Mouse (Mus musculus) bone marrow macrophage, adult 2 months (primary cell): Measurements from ENCODE around the gene Nckap5l.

Experiments used
- CTCF ChIP-seq: IDR thresholded peaks from 2 replicates; pipeline ENCODE4 v1.5.1; 2012; ENCODE audit warnings: low read depth, mild to moderate bottlenecking, low read length, moderate library complexity
- POLR2A ChIP-seq: IDR thresholded peaks from 2 replicates; pipeline ENCODE4 v1.6.1; 2012; ENCODE audit warnings: mild to moderate bottlenecking, low read depth, low read length, borderline replicate concordance

GRCm38 (mm10) chr15:99411747-99412146 is 45.8 kb downstream of the Nckap5l start:
- TF ChIP-seq CTCF, result no peak
- no peak for TF ChIP-seq POLR2A
